Mouse (Mus musculus): ENCODE measurements around the gene Msx1.

Msx1 gene

DNA sequence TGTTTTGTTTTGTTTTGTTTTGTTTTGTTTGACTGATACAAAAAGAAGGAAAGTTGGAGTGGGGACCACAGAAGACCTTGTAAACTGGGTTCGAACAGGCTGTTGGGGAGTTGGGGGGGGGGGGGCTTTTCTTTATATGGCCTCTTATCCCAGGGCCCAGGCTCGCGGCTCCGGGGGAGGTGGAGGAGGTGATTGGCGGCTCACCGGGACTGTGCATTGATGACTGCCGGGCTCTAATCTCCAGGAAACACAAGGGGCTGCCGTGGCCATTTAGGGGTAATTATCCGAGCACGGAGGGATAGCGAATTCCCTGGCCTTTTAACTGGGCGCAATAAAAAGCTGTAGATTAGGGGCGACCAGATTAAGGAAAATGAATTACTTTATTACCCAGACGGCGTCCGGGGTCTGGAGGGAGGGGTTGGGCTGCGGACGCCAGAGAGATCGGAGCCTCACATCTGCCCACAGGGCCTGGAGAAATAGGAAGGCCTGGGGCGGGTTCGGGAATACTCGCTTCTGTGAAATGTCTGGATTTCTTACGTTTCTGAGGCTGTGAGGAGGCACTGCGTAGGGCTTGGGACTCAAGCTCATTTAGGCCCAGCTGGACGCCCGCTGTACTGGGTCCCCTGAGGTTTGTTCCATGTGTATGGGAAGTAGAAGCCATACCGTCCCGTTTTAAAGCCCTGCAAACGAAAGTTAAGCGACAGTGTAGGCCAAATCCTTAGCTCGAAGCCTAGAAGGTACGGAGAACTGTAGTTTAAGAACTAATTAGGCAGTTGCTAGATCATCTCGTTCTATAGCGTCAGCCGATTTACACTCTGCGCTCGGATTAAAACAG lies 1.4 kb upstream of the Msx1 start:
- peak; percentile 1 for DNase-seq (ENCODE audit: low read depth)

DNA sequence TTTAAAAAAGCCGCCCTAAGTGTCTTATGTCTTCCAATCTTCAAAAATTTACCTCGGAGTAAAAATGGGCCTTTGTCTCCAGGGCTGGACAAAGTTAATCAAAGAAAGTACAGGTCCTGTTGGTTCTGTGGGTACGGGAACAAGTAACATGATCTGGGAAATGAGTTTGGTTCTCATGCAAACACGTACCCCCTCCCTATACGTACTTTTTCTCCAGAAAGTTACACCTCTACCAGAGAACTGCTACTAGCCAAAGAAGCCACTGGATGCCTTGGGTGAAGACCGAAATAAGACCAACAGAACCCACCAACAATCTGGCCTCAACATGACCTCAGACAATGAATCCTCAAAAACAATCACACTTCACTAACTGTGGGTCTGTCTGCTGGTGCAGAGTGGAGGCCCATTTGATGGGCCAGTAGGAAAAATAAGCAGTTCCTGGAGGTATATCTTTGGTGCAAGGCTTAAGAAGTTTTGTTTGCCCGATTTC lies 773 bp upstream of the Msx1 start:
- no peak for DNase-seq (ENCODE audit: low read depth)

DNA sequence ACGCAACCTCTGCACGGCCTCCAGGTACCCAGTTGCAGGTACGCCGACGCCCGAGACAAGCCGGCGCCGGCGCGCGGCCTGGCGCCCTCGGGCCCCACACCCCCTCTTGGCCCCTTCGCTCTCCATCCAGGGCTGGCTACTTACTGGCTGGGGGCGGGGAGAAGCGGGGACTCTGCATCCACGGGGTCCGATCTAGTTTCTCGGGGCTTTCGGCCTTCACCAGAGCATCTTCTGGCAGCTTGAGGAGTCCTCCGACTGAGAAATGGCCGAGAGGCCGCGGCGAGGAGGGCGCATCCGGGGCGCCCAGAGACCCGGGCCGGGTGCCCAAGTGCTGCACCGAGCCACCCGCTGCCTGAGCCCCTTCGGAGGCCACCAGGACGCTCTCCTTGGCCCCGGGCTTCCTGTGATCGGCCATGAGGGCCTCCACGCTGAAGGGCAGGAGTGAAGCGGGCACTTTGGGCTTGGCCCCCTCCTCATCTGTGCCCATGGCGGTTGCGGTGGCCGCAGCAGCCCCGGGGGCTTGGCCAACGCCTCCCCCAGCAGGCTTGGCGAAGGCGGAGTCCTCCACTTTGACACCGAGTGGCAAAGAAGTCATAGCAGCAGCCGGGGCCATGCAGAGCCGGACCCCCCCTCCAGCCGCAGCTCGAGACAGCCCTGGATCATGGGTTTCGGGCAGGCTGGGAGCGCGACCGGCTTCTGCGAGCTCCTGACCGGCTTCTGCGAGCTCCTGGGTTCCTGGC lies 492 bp downstream of the Msx1 start:
- no peak for DNase-seq (ENCODE audit: low read depth)

DNA sequence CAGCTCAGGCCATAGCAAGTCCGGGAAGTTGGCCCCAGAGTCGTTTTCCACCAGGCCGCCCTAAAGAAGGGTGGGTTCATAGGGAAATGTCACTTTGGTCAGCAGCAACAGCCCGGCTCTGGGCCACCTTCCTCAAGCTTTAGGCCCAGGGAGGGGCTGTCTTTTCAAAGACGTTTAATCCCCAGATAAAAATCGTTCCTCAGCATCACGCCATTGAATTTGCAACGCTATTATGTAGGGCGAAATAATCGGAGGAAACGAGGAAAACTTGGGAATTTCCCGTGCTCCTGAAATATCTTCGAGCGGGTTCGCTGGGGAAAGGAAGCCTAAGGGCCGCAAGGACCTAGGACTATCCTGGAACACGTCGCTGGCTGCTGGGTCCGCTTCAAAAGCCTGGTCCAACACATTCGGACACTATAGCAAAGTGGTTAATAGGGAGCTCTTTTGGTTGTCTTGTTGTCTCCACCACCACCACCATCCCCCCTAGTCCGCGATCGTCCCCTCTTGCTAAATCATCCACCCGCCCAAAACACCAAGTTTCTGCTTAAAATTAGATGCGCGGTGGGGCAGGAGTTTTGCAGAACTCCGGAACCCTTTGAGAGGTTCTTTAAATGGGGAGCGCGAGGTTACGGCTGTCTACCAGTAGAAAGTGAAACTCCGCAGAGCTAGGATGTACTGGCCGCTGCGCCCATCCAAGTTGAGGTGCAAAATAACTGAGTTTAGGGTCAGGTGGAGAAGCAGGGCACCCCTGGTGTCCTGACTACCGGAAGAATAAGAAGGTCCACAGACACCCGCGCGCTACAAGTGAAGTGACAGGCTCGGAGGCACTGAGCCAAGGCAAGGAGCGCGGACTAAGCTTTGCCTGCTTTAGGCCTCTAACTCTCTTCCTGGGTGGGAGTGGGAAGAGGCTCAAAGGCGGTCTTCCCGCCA lies 1.3 kb downstream of the Msx1 start:
- peak; percentile 1 for DNase-seq (ENCODE audit: low read depth)

DNA sequence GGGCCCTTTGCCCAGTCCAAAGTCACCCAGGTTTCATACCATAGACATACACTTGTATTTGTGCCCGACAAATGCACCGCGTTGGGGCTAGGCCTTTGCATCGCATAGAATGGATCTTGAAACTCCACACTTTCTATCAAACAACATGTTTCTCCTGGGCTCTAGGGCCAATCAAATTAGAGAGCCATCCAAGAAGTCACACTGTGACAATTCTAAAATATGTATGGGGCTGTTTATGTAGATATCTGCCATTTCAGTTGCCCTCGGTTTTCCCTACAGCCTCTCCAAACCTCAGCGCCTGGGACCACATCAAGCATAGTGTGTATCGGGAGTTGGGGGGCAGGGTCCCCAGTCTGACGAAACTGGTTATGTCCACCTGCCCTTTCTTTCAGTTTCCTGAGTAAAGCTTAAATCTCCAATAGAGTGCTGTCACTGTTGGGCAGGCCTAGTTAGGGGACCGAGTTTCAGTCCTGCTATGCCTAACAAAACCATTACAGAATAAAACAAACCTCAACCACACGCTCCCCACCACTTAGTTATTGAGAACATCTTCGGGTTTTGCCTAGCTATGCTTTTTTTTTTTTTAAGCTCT lies 2.2 kb downstream of the Msx1 start:
- DNase-seq (ENCODE audit: low read depth) = no peak

DNA sequence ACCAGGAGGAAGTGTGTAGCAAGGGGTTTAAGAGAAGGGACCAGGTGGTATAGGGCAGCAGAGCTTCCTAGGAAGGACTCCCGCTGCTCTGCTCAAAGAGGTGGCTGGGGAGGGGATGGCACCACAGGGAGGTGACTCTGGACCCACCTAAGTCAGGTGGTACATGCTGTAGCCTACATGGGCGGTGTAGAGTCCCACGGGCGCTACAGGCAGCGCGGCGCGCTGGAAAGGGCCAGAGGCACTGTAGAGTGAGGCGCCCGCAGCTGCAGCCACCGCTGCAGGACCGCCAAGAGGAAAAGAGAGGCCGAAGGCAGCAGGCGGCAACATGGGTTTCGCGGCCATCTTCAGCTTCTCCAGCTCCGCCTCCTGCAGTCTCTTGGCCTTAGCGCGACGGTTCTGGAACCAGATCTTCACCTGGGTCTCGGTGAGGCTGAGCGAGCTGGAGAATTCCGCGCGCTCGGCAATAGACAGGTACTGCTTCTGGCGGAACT lies 3.2 kb downstream of the Msx1 start:
- DNase-seq (ENCODE audit: low read depth) = no peak

DNA sequence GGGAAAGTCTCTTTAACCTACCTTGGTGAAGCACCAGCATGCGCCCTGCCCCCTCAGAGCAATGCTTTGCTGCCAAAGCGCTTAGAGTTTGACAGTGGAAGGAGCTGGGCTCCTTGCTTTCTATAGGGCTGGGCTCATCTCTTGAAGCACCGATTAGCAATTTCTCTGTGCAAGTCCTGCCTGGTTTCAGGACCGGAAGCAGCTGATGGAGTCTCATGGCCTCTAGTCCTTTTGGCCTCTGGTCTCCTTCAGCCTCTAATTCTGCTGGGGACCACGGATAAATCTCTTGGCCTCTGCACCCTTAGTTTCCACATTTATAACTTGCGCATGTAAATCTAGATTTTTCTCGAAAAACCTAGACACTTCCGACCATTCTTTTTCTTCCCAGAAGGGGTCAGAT lies 3.7 kb downstream of the Msx1 start:
- no peak for DNase-seq (ENCODE audit: low read depth)

DNA sequence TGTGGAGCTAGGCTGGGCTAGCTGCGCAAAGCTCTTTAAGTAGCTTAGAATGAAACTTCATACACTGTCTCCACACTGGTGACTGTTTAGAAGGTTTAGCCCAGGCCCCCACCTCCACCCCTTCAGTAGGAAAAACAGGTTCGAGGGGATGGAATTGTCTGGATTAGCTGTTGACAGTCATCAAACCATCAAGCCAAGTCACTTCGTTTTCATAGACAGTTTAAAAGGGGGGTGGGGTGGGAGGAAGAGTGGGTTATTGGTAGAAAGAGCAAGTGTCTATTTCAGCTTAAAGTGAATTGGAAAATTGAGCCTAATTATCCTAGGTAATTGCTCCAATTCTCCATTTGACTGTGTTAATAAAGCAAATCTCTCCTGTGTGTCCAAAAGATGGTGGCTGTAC lies 4.4 kb downstream of the Msx1 start:
- no peak for DNase-seq (ENCODE audit: low read depth)

DNA sequence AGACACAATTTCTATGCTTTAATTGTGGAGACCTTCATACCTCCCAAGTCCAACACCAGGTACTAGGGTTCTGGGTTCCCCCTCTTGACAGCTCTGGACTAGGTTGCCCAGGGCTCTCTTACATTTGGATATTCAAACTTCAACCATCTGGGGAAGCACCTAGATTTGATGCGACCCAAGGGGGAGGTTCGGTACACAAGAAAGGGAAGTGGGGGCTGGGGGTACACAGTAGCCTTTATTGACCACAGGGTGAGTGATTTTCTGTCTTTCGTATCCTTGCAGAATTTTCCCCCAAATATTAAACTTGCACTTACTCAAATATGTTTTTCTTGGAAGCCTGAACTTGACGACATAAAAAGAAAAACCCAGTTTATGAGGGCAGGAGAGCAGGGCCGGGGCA lies 4.8 kb downstream of the Msx1 start:
- no peak for DNase-seq (ENCODE audit: low read depth)

DNA sequence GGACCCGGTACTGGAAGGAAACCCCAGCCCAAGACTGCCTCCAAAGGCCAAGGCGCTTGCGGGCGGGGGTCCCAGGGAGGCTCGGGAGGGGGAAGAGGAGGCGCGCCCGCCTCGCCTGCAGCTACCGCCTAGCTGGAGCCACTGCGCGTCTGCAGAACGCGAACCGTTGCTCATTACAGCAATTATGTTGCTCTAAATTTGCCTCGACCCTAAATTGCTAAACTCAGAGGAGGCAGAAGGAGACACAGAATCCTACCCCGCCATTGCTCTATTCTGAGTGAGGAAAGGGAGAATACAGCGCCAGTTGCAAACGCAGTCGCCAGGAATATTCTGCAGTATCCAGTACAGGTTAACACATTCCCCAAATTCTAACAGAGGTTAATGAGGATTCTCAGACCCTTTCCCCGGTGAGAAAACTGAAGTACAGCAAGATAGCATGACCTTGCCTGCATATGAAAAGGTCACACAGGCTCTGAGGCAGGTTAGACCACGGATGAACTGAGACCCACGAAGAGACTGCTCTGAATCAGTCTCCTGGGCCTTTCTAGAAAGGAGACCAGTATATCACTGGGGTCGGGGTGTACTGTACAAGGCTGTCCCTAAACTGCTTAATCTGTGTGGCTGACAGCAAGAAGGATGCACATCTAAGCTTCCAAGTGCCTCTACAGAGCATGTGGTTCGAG lies 5.7 kb downstream of the Msx1 start:
- DNase-seq (ENCODE audit: low read depth) = no peak

DNA sequence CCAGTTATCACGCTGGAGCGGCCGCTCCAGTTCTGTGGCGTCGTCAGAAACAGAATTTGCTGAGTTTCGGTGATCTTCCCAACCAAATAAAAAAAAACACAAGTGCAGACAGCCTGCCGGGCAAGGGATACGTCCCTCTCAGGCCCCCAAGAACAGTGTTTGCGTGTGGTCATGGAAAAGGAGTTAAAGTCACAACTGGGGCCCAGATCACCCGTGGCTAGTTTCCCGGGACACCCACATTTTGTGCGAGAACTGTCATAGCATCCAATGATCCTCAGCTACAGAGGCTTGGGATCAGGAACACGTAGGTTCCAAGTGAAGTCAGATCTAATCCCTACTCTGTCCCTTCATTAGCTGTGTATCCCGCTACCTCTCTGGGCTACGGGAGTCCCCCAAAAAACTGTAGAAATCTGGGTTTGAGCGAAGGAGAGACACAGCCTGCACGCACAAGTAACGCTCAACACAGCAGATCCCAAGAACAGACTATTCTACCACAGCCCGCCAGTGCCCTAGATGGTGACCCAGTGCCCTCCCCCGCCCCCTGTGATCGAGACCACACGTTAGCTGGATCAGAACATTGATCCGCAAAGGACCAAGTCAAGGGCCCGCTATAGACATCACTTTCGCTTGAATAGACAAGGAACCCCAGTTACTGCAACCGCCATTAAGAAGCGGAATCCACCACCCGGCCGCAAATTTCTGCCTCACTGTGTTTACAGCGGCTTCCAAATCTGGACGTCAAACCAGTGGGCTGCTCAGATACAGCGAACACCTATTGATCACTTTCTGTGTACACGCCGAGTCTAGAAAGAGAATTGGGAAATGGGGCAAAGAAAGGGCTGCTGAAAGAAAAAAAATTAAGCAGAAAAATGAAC lies 6.5 kb downstream of the Msx1 start:
- DNase-seq (ENCODE audit: low read depth) = no peak

DNA sequence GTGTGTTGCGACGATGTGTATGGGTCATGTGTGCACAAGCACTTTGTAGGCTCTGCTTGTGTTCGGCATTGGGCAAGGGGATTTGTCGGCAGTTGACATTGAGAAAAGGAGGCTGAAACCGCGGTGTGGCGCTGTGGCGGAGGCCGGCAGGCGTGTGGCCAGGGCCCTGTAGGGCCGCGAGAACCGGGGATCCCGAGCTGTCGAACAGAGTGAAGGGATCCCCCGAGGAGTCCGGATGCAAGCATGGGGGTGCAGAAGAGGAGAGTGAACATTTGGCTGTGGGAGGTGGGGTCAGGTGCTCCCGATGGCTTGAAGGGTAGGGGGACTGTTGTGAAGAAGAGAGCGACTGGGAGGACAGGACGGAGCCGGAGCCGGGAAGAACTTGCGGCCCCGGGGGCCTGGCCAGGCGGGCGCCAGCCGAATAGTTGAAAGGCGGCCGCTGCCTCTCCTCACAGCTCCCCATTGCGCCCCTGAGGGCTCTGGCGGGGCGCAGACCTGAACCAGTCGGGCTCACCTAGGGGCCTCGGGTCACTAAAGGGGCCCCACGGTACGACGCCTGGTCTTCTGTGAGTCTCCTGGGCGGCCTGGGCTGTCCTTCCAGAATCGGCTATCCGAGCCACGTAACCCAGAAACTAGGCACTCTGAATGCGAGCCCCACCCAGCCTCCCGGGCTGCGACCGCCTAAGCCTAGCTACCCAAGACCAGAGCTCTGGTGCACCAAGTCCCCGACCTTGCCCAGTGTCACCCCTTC lies 7.3 kb downstream of the Msx1 start:
- no peak for DNase-seq (ENCODE audit: low read depth)

DNA sequence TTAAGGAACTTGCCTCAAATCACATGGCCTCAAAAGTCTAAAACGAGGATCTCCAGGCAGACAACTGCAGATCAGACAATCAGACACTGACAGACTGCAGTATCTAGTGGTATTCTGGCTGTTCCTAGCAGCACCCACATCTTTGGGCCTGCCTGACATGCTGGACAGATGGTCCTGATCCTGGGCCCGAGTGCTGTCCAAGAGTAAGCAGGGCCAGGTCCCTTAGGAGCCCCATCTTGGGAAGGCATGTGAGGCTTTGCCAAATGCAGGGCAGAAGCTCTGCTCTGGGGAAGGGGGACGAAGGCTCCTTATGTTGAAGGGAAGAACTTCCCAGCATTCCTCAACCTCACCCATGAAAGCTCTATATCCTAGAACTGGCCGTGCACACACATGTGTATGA lies 8.5 kb downstream of the Msx1 start:
- DNase-seq (ENCODE audit: low read depth) = no peak

DNA sequence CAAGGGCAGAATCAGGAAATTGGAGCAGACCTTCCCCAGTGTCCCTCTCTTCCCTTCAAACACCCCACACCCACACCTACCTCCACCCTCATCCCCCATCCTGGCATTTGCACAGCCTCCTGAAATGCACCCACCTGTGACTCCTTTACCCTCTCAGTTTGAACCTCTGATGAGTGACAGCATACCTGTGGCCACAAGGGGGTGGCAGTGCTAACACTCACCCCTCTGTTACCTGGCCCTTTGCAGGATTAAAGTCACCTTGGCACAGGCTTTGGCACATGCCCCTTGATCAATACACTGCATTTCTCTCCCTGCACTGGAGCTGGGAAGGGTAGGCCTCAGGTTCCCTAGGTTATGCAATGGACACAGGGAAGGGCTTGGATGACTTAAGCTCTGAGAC lies 10.2 kb downstream of the Msx1 start:
- DNase-seq (ENCODE audit: low read depth) = no peak

DNA sequence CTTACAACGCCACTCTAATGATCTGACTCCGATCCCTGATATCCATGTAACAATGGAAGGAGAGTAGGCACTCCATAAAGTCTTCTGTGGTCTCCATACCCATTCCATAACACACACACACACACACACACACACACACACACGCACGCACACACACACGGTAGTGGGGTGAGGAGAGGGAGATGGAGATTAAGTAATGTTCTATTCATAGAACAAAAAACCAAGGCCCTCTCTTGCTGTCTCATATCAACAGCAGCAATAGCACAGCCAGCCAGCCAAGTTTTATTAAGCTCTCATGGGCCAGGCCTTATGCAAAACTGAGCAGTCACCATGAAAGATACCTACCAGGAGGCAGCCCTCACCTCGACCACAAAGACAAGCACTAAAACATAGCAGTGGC lies 19.1 kb downstream of the Msx1 start:
- DNase-seq (ENCODE audit: low read depth) = no peak

DNA sequence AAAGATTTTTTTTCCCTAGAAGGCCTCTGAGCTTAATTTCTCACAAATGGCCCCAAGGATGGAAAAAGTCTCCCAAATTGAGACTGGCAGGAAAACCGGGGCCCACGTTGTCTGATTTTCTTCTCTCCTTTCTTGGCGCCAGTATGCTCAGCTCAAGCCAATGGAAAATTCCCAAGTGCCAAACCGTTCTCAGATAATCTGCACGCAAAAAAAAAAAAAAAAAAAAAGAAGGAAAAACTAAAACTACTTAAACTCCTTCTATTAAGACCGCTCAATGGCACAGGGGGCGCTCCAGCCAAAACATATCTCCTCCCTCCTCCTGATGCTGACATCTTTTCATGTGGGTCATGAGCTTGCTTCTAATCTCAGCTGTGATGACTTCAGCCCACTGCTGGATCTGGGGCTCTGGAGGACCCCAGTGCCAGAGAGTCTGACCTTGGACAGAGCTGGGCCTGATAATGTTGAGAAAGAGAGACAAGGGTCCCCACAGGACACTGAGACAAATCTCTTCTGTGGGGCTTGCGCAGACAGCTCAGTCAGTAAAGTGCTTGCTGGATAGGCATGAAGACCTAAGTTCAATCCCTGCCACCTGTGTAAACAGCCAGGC lies 19.8 kb downstream of the Msx1 start:
- DNase-seq (ENCODE audit: low read depth) = no peak

DNA sequence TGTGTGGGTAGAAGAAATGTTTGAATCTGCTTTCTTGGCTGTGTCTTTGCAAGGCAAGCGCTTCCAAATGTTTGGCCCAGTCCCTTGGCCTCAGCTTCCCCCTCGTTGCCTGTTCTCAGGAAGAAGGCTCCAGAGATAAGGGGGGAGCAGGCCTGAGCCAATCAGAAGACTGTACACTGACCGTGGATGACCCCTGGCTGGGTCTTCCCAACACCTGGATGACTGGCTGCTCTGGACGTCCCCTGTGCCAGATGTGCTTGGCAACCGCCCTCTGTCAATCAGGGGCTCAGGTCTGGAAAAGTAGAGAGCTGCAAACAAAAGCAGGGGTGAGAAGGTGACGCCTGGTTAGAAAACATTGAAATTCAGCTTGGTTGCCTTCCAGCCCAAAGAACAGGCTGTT lies 27.1 kb downstream of the Msx1 start:
- no peak for DNase-seq (ENCODE audit: low read depth)

DNA sequence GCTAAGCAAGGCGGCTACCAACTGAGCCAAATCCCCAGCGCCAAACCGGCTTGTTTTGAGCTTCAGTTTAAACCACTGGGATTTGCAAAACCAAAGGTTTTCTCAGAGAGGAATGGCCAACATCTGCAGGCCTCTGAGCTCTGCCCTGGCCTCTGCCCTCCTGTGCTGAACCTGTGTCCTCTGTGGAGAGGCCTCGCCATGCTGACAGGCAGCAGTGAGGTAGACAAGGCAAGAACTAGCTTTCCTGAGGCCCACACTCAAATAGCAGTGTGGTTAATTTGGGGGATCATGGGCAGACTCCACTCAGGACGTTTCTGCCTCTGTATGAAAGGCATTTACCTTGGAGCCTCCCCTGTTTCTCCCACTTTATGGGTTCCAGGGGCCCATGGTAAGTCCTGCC lies 27.6 kb downstream of the Msx1 start:
- no peak for DNase-seq (ENCODE audit: low read depth)

DNA sequence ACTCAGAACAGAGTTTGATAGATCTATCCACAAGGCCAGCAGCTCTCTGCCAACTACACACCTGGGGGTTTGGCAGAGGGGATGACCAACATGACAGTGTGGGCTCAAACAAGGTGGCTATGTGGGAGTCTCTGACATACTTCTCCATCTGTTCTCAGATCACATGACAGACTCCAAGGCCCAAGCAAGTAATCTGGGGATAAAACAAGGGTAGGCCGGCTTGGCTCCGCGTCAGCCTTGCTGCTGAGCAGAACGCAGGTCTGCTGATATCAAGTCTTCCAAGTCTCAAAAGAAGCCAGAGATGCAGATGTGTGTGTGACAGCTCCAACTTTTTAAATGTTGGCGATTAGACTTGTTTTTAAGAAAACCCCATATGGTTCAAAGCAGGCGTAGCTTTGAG lies 28.7 kb downstream of the Msx1 start:
- DNase-seq (ENCODE audit: low read depth) = no peak
